Mouse (Mus musculus): ENCODE measurements around the gene Usp44. TPM values are rescaled to one million over a fixed set of nuclear protein-coding genes. Genes with fewer than 3 reads are reported as not detected.

Usp44 gene
- polyA plus RNA-seq, 1 experiment, result 0.17 TPM

GRCm38 (mm10) chr10:93812774-93813415, 18.5 kb upstream of the Usp44 start:
- TF ChIP-seq USF1 (IDR thresholded peaks at IDR 0.05; ENCODE audit: low read depth), result no peak
- no peak for TF ChIP-seq CEBPB (IDR thresholded peaks at IDR 0.05; ENCODE audit: insufficient read depth, poor library complexity, severe bottlenecking)
- no peak for TF ChIP-seq POLR2A (IDR thresholded peaks at IDR 0.05; ENCODE audit: insufficient read length, low read depth)
- TF ChIP-seq TCF12 (IDR thresholded peaks at IDR 0.05; ENCODE audit: insufficient read depth, poor library complexity, severe bottlenecking), result no peak
- no peak for TF ChIP-seq SRF (IDR thresholded peaks at IDR 0.05; ENCODE audit: control insufficient read depth, insufficient read length, low read depth)
- H3K79me2 ChIP-seq (ENCODE audit: control insufficient read depth, insufficient read depth), result no peaks in the 10 kb centered on the region
- peak overlapping the region; percentile 10 for H3K4me3 ChIP-seq
- no peak overlapping the region for H3ac ChIP-seq (ENCODE audit: control insufficient read depth, insufficient read length)
- no peaks in the 10 kb centered on the region for H3K27me3 ChIP-seq (ENCODE audit: control insufficient read depth, insufficient read depth, insufficient read length)
- no peaks in the 10 kb centered on the region for H3K36me3 ChIP-seq (ENCODE audit: control insufficient read depth, insufficient read depth)
- H3K4me2 ChIP-seq (ENCODE audit: low read depth), result peak overlapping the region; percentile 87

- no peak for TF ChIP-seq REST (IDR thresholded peaks at IDR 0.05; ENCODE audit: insufficient read depth, insufficient read length)
- no peak for TF ChIP-seq E2F4 (IDR thresholded peaks at IDR 0.05; ENCODE audit: insufficient read depth)
- no peak for TF ChIP-seq TCF3 (IDR thresholded peaks at IDR 0.05; ENCODE audit: insufficient read length, low read depth)
- TF ChIP-seq MAX (IDR thresholded peaks at IDR 0.05; ENCODE audit: low read depth), result no peak
- TF ChIP-seq TCF12 (IDR thresholded peaks at IDR 0.05; ENCODE audit: insufficient read depth, poor library complexity, severe bottlenecking), result no peak
- no peak for TF ChIP-seq CEBPB (IDR thresholded peaks at IDR 0.05; ENCODE audit: insufficient read depth, poor library complexity, severe bottlenecking)
- no peak for TF ChIP-seq USF1 (IDR thresholded peaks at IDR 0.05; ENCODE audit: low read depth)
- no peak for TF ChIP-seq MYOD1 (IDR thresholded peaks at IDR 0.05; ENCODE audit: control insufficient read depth in 1 of 3, insufficient read length in 2 of 3, low read depth in 2 of 3)
- TF ChIP-seq POLR2AphosphoS2 (IDR thresholded peaks at IDR 0.05; ENCODE audit: insufficient read length, low read depth), result no peak
- no peak for TF ChIP-seq POLR2A (IDR thresholded peaks at IDR 0.05; ENCODE audit: insufficient read length, low read depth)
- TF ChIP-seq MYOG (IDR thresholded peaks at IDR 0.05; ENCODE audit: control insufficient read depth in 1 of 3, insufficient read depth in 1 of 3, insufficient read length in 2 of 3, low read depth in 2 of 3), result no peak
- no peak for TF ChIP-seq SRF (IDR thresholded peaks at IDR 0.05; ENCODE audit: control insufficient read depth, insufficient read length, low read depth)
- H3K4me3 ChIP-seq, result no peak overlapping the region
Observed at GRCm38 (mm10) chr10:93813755-93814154, 17.6 kb upstream of the Usp44 start.

GRCm38 (mm10) chr10:93818661-93819060, 12.7 kb upstream of the Usp44 start:
- no peak overlapping the region for H3ac ChIP-seq (ENCODE audit: control insufficient read depth, insufficient read length)
- H3K4me3 ChIP-seq, result no peak overlapping the region
- no peaks in the 10 kb centered on the region for H3K36me3 ChIP-seq (ENCODE audit: control insufficient read depth, insufficient read depth)
- TF ChIP-seq MYOD1 (IDR thresholded peaks at IDR 0.05; ENCODE audit: control insufficient read depth in 1 of 3, insufficient read length in 2 of 3, low read depth in 2 of 3) (no peak), TCF3 (IDR thresholded peaks at IDR 0.05; ENCODE audit: insufficient read length, low read depth) (no peak), POLR2A (IDR thresholded peaks at IDR 0.05; ENCODE audit: insufficient read length, low read depth) (no peak), MYOG (IDR thresholded peaks at IDR 0.05; ENCODE audit: control insufficient read depth in 1 of 3, insufficient read depth in 1 of 3, insufficient read length in 2 of 3, low read depth in 2 of 3) (no peak), REST (IDR thresholded peaks at IDR 0.05; ENCODE audit: insufficient read depth, insufficient read length) (no peak), POLR2AphosphoS2 (IDR thresholded peaks at IDR 0.05; ENCODE audit: insufficient read length, low read depth) (no peak), E2F4 (IDR thresholded peaks at IDR 0.05; ENCODE audit: insufficient read depth) (no peak), TCF12 (IDR thresholded peaks at IDR 0.05; ENCODE audit: insufficient read depth, poor library complexity, severe bottlenecking) (no peak)
- no peak overlapping the region for H3K4me2 ChIP-seq (ENCODE audit: low read depth)
- H3K79me2 ChIP-seq (ENCODE audit: control insufficient read depth, insufficient read depth), result no peaks in the 10 kb centered on the region
- no peaks in the 10 kb centered on the region for H3K27me3 ChIP-seq (ENCODE audit: control insufficient read depth, insufficient read depth, insufficient read length)

More at GRCm38 (mm10) chr10:93813755-93814154, 17.6 kb upstream of the Usp44 start:
- H3K27me3 ChIP-seq (ENCODE audit: control insufficient read depth, insufficient read depth, insufficient read length), result no peaks in the 10 kb centered on the region
- no peaks in the 10 kb centered on the region for H3K79me2 ChIP-seq (ENCODE audit: control insufficient read depth, insufficient read depth)
- H3ac ChIP-seq (ENCODE audit: control insufficient read depth, insufficient read length), result no peak overlapping the region
- H3K36me3 ChIP-seq (ENCODE audit: control insufficient read depth, insufficient read depth), result no peaks in the 10 kb centered on the region
- H3K4me2 ChIP-seq (ENCODE audit: low read depth), result no peak overlapping the region

- H3K4me3 ChIP-seq, result no peak overlapping the region
- no peaks in the 10 kb centered on the region for H3K27me3 ChIP-seq (ENCODE audit: control insufficient read depth, insufficient read depth, insufficient read length)
- H3K36me3 ChIP-seq (ENCODE audit: control insufficient read depth, insufficient read depth), result no peaks in the 10 kb centered on the region
- TF ChIP-seq MYOG (IDR thresholded peaks at IDR 0.05; ENCODE audit: control insufficient read depth in 1 of 3, insufficient read depth in 1 of 3, insufficient read length in 2 of 3, low read depth in 2 of 3) (no peak), CEBPB (IDR thresholded peaks at IDR 0.05; ENCODE audit: insufficient read depth, poor library complexity, severe bottlenecking) (peak; percentile 84)
- H3ac ChIP-seq (ENCODE audit: control insufficient read depth, insufficient read length), result no peak overlapping the region
- H3K4me2 ChIP-seq (ENCODE audit: low read depth), result peak overlapping the region; percentile 2
- no peaks in the 10 kb centered on the region for H3K79me2 ChIP-seq (ENCODE audit: control insufficient read depth, insufficient read depth)
Observed at GRCm38 (mm10) chr10:93829898-93830831, 1.2 kb upstream of the Usp44 start.
